Mouse (Mus musculus) right cerebral cortex, postnatal 25 days (tissue): ENCODE results near the gene Psmb8.

Experiments used
- DNase-seq: peaks from one replicate; pipeline ENCODE4 v3.0.0; 2022

Psmb8 gene

GRCm38 (mm10) chr17:34196941-34197894 is at the start of gene Psmb8:
Gene Psmb8 (plus strand): TSS chr17:34197721.
- DNase-seq: peak; percentile 81

- DNase-seq: no peak
Observed at GRCm38 (mm10) chr17:34152923-34153322, 44.6 kb upstream of the Psmb8 start, which contains the start of gene H2-DMb1. Gene H2-DMb1 (plus strand): TSS chr17:34153072.

GRCm38 (mm10) chr17:34155534-34155933 is 42.0 kb upstream of the Psmb8 start:
- DNase-seq: no peak

- no peak for DNase-seq
Observed at GRCm38 (mm10) chr17:34164202-34164895, 33.2 kb upstream of the Psmb8 start.

- DNase-seq: no peak
Observed at GRCm38 (mm10) chr17:34165033-34165730, 32.3 kb upstream of the Psmb8 start.

DNA sequence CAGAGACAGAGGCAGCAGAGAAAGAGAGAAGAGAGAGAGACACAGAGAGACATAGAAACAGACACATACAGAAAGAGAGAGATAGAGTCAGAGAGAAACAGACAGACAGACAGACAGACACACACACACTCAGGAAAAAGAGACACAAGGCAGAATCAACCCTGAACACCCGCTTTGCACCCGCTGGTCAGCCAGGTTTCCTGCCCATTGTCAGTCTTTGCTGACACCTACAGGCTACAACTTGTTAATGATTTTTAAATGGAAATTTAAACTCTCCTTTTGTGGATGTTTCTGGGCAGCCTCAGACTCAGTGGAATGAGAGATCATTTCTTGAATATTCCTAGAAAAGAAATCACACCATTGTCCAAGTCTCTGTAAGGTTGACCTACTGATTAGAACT is 28.2 kb upstream of the Psmb8 start:
- no peak for DNase-seq

DNA sequence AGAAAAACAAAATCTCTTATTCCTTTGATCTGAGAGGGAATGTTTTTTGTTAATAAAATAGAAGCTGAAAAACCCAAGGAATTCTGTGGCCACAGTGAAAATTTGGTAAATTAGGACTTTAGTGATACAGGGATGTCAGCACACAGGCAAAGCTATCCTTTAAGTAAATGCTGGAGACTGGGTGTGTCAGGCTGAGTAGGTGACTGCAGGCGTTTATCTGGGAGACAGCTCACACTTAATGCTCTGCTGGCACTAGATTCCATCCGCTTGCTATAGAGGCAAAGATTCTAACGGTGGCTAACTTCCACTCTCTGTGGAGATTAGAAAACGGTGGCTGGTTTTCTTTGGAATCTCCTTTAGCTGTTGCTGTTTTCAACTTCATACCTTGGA is 27.0 kb upstream of the Psmb8 start:
- DNase-seq: no peak

- DNase-seq: peak; percentile 52
Observed at GRCm38 (mm10) chr17:34170877-34171498, 26.5 kb upstream of the Psmb8 start.

DNA sequence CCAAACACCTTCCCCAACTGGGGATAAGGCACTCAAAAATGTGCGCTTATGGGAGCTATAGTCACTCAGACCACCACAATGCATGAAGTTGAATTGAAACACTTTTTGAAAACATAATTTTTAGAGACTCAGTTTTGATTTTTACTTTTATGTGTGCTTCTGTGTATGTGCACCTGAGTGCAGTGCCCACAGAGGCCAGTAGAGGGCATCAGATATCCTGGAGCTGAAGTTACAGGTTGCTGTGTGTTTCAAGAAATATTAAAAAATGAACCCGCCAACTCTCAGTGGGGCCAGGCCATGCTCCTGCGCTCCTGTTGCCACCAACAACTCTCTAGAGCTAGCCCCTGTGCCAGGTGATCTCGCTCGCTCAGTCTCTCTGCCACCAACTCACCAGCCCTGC is 25.0 kb upstream of the Psmb8 start:
- DNase-seq: no peak

DNA sequence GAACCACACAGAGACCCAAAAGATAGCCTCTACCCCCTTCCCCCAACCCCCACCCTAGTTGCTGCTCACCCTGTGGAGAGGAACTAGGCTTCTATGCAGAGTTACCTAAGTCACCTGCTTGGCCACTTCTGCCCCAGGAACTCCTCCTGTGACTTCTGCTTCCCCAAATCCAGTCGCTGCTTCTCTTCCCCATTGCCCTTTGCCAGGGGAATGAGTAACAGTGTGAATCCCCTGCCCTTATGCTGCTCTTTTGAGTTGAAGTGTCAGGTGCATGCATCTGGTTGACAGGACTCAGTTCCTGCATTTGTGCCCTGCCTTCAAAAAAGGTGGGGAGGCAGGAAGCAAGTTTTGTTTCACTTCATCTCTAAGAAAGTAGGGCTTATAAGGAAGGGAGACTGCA is 23.4 kb upstream of the Psmb8 start:
- no peak for DNase-seq

GRCm38 (mm10) chr17:34177179-34177578 is 20.3 kb upstream of the Psmb8 start:
- DNase-seq: no peak

- no peak for DNase-seq
Observed at GRCm38 (mm10) chr17:34179019-34179418, 18.5 kb upstream of the Psmb8 start.

DNA sequence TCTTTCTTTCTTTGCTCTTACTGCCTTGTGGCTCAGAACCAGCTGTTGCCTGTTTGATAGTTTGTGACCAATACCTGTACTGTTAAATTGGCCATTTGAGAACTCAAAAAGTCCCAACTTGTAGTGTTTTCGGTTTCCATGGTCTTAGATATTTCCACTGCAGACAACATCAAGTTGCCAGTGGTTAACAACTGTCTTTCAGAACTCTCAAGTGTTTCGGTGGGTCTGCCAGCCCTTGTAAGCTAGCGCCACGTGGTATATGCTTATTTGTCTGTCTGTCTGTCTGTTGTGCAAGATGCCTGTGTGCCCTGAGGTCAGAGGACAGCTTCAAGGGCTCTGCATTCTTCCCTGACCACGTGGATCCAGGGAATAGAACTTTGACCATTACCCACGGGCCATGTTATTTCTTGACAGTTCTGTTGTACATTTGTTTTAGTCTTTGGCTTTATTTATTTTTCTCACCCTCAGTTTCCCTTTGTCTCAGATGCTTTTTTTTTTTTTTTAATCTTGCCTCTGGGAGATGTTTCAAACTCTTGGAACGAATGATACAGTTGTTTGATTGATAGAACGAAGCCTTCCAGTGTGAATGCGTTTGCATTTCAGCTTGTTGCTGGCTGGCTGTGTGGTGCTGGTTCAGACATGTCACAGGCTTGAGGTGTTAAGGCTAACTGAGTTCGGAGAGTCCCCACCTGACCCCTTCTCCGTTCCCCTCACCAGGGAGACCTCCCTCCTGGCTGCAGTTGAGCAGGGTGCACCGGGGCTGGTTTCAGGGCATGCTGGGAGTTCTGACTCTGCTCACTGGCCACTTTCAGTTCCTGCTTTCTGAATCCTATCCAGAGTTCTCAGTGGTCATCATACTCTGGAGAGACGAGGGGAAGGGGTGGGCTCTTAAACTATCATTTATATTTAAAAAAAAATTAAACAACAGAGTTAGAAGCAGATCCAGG is 17.3 kb upstream of the Psmb8 start:
- no peak for DNase-seq

GRCm38 (mm10) chr17:34183564-34184219 is 13.8 kb upstream of the Psmb8 start:
- no peak for DNase-seq

DNA sequence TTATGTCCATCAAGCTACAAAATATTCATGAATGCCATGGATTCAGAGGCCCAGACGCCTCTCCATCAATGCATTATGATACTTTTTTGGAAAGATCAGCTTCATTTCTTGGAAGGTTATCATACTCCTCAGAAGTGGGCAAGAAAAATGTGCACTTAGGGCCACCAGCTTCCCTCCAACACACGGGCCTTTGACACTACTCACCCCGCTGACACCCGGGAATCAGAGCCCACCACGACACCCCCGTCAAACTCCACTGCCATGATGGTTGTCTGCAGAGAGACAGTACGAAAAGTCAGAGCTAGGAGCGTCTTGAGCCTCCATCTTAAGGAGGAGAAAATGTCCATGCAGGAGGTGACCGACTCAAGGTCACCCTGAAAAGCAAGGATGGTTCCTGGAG is 12.0 kb upstream of the Psmb8 start:
- no peak for DNase-seq

DNA sequence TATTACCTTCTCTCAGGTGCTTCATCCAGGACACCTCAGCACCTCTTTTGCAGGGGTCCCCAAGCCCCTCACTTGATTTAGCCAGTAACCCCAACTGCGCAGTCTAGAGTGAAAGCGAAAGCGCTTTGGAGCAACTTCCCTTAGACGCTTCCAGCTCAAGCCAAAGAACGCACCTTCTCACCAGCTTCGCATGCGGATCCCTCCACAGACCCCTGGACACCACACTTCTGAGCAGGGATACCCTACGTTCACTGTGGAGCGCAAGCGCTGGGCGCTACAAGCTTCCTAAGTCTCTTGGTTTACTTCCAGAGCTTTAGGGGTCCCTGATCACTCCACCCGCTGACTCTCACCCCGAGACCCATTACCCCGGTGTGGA is 10.6 kb upstream of the Psmb8 start:
- DNase-seq: no peak

DNA sequence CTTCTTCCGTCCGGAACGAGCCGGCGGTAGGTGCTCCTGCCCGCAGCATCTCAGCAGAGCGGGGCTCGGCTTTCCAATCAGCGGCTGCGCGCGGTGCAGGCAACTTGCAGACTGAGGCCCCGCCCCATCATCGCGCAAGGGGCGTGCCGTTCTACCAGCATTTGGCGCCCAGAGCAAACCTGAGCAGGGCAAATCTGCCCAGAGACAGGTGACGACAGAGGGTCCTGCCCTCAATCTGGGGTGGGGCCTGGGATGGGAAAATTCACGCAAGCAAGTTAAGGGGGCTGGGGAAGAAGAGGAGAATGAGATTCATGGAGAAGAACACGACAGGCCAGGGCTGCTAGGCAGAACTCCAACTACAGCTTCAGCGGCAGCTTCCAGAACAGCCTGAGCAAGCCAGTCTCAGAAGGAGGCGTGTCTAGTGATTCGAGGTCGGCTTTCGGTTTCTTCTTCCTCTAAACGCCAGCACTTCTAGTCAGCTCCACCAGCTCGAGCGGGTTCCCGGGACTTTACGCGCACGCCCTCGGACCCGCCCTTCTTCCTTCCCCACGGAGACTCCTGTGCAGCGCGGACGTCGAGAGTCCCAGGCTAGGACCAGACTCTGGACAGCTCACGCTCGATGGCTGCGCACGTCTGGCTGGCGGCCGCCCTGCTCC is 10.1 kb upstream of the Psmb8 start, which contains the start of the genes Tap1 and Psmb9:
TSS of gene Tap1 (plus strand) at position 293 of the 656 bp plus-strand sequence.
TSS of gene Psmb9 (minus strand) at position 504 of the 656 bp plus-strand sequence.
- peak; percentile 94 for DNase-seq

- DNase-seq: no peak
Observed at GRCm38 (mm10) chr17:34188010-34188409, 9.5 kb upstream of the Psmb8 start.

DNA sequence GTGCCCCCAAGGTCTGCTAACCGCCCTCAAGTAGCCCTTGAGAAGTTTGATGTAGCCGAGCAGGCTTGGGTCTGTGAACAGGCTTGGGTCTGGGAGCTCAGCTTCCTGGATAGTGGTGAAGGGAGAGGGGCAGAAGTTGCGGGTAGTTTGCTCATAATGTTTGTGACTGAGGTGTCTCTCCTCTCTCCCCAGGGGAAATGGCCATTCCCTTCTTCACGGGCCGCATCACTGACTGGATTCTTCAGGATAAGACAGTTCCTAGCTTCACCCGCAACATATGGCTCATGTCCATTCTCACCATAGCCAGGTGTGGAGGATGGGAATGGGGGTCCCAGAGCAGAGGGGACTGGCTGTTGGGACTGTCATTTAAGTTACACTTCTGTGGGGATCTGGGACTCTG is 8.5 kb upstream of the Psmb8 start:
- DNase-seq: no peak

GRCm38 (mm10) chr17:34192852-34193251 is 4.7 kb upstream of the Psmb8 start:
- DNase-seq: no peak
